Mouse (Mus musculus): ENCODE data around the gene Atrip. TPM values are rescaled to one million over a fixed set of nuclear protein-coding genes. Genes with fewer than 3 reads are reported as not detected.

Gene Atrip
- polyA plus RNA-seq, 1 experiment from 2014 or later: 29.8 TPM

DNA sequence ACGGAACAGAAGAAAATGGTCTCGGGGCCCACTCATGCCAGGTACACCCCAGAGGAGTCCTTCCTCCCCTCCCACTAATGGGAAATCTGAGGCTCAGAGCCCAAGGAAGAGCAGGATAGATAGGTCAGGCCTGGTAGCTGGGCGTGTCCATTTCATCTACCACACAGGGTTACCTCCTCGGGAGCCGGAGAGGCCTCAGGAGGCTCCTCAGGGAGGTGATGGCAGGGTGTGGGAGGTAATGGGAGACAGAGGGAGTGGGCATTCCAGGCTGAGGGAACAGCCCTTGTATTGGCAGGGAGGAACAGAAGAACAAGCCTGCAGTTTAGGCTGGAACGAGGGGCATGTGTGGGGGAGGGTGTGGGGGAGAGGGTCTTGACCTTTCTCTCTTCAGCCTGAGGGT is 22.9 kb upstream of the Atrip start:
- Histone ChIP-seq H3K4me1 (peaks cover 54% of the 10 kb centered on the region), H3K4me2 (replicated peaks) (peak overlapping the region; percentile 88), H3K9me3 (no peaks in the 10 kb centered on the region), H3K27me3 (replicated peaks) (no peaks in the 10 kb centered on the region), H3K4me3 (peak overlapping the region; percentile 72), H3K36me3 (peaks cover 36% of the 10 kb centered on the region), H3K9ac (peak overlapping the region; percentile 93), H3K27ac (peak overlapping the region; percentile 100)
- WGBS: 17% methylated on average over 6 of the region's 6 CpGs
- ATAC-seq (ENCODE audit: low FRiP score, low read depth): no peak

DNA sequence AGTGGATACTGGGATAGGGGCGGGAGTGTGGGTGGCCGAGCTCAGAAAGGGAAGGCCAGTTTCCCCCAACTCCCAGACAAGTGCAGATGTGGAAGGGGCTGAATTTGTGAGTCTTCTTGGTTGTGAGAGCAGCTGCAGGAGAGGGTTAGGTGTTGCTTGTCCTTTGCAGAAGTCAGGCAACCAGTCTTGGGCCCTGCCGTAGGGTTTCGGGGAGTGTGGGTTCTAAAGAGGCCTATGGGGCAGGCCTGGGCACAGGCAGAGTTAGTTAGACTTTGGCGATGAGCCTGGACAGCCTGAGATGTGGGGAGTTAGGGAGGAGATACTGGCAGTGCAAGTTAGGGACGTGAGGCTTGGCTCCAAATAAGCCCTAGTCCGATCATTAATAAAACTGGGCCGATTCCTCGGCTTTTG is 22.3 kb upstream of the Atrip start:
- 11% methylated on average over 9 of the region's 9 CpGs for WGBS
- peak overlapping the region; percentile 93 for H3K9ac ChIP-seq
- ATAC-seq (ENCODE audit: low FRiP score, low read depth): 0 out of 2 replicates have a peak, but pooled peaks have one; percentile 4
- H3K4me1 ChIP-seq: peaks cover 54% of the 10 kb centered on the region
- H3K27me3 ChIP-seq (replicated peaks): no peaks in the 10 kb centered on the region
- peak overlapping the region; percentile 100 for H3K27ac ChIP-seq
- peak overlapping the region; percentile 88 for H3K4me2 ChIP-seq (replicated peaks)
- peak overlapping the region; percentile 72 for H3K4me3 ChIP-seq
- no peaks in the 10 kb centered on the region for H3K9me3 ChIP-seq
- peaks cover 36% of the 10 kb centered on the region for H3K36me3 ChIP-seq

DNA sequence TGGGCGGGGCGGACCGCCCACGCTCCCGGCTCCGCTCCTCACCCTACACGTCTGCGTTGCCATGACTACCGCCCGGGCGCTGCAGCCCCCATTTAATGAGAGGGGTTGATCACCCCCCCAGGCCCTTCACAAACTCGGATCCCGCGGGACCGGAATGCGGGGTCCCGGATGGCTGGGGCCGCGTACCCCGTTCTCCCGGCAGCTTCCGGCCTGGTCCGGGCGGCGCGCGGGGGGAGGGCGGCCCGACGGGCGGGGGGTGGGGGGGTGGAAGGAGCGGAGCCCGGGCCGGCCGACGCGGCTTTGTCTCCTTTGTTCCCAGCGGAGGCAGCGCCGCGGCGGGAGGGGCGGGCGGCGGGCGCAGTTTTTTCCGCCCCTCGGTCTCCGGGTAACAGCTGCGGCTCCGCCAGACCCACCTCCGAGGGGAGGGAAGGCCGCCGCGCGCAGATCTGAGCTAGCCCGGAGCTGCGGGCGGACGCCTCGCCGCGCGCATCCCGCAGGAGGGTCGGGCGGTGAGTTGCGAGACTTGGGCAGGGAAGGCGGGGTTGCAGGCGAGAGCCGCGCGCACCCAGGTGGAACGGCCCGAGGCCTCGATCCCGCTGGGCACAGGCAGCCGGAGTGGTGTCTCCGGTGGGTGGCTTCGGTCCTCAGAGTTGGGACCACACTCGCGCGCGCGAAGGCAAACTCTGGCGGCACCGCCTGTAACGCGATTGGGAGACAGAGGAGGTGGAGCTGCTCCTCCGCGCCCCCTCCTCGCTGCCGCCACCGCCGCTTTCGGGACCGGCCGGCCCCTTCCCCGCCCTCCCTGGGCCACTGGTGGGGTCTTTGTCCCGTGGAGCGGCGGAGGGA is 21.4 kb upstream of the Atrip start, which contains the start of gene Plxnb1:
Plxnb1 (plus strand) TSS at position 253 of the 846 bp plus-strand sequence.
- under 1% methylated on average over 93 of the region's 102 CpGs for WGBS
- H3K4me2 ChIP-seq (replicated peaks): peak within 1 kb of the TSS; percentile 88
- peaks cover 53% of the 10 kb centered on the region for H3K4me1 ChIP-seq
- H3K27ac ChIP-seq: peak within 1 kb of the TSS; percentile 100
- no peaks in the 10 kb centered on the region for H3K9me3 ChIP-seq
- ATAC-seq (ENCODE audit: low FRiP score, low read depth): peak; percentile 71
- peak within 1 kb of the TSS; percentile 93 for H3K9ac ChIP-seq
- peak within 1 kb of the TSS; percentile 72 for H3K4me3 ChIP-seq
- H3K27me3 ChIP-seq (replicated peaks): no peaks in the 10 kb centered on the region
- peaks cover 34% of the 10 kb centered on the region for H3K36me3 ChIP-seq

DNA sequence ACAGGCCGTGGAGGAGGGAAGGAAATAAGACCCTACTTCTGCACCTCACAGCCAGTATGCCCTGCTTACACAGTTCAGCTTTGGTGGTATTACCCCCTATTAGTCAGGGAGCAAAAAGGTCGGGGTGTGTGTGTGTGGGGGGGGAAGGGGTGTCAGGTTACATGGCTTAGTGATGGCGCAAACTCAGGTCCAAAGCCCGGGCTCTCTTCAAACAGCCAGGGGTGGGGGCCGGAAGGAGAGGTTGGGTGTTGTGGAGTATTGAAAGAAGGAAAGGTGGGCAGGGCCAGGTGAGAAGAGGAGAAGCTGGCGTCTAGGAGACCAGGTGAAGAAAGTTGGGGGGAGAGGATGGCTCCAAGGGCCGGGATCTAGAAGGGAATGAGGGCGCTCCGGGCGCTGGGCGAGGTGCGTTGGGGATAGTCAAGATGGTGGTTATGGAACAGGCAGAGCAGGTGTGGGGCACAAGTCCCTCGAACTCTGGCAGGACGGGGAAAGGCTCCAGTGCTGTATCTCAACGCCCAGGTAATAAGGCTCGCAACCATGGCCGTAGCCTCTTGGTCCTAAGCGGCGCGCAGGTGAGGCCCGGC is 20.7 kb upstream of the Atrip start:
- ATAC-seq (ENCODE audit: low FRiP score, low read depth): peak; percentile 8; the same call in 1 of the 2 replicates
- peak overlapping the region; percentile 72 for H3K4me3 ChIP-seq
- peak overlapping the region; percentile 88 for H3K4me2 ChIP-seq (replicated peaks)
- no peaks in the 10 kb centered on the region for H3K27me3 ChIP-seq (replicated peaks)
- under 1% methylated on average over 21 of the region's 21 CpGs for WGBS
- no peaks in the 10 kb centered on the region for H3K9me3 ChIP-seq
- H3K9ac ChIP-seq: peak overlapping the region; percentile 93
- peaks cover 50% of the 10 kb centered on the region for H3K4me1 ChIP-seq
- peak overlapping the region; percentile 100 for H3K27ac ChIP-seq
- peaks cover 32% of the 10 kb centered on the region for H3K36me3 ChIP-seq

- 0 out of 2 replicates have a peak overlapping the region, but pooled peaks have one; percentile 20 for H3K27ac ChIP-seq
- 19% methylated on average over 11 of the region's 11 CpGs for WGBS
- H3K9ac ChIP-seq: peak overlapping the region; percentile 93; the same call in 1 of the 2 replicates
- no peak for ATAC-seq (ENCODE audit: low FRiP score, low read depth)
- no peaks in the 10 kb centered on the region for H3K9me3 ChIP-seq
- H3K27me3 ChIP-seq (replicated peaks): no peaks in the 10 kb centered on the region
- H3K4me1 ChIP-seq: peaks cover 43% of the 10 kb centered on the region
- H3K4me2 ChIP-seq (replicated peaks): peak overlapping the region; percentile 88
- peaks cover 33% of the 10 kb centered on the region for H3K36me3 ChIP-seq
- peak overlapping the region; percentile 72; the same call in 1 of the 2 replicates for H3K4me3 ChIP-seq
Measured at GRCm38 (mm10) chr9:109093786-109094552, 20.0 kb upstream of the Atrip start.

DNA sequence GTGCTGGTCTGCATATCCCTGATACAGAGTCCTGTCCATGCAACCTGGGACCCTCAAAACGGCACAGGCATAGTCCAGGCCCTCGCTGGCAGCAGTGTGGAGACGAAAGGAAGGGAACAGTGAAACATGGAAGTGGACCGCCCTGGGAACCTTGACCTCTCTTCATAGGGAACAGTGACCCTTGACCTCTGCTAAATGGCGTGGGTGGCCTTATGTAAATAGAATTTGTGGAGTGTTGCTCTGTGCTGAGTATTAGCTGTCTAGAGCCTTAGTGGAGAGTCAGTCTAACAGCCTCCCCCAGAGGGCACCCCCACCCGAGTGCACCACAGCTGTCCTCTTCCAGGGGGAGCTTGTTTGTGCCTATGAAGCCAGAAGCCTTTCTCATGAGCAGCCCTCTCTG is 18.9 kb upstream of the Atrip start:
- ATAC-seq (ENCODE audit: low FRiP score, low read depth): no peak
- Histone ChIP-seq H3K27me3 (replicated peaks) (no peaks in the 10 kb centered on the region), H3K9me3 (no peaks in the 10 kb centered on the region), H3K4me2 (replicated peaks) (no peak overlapping the region), H3K4me1 (peaks cover 32% of the 10 kb centered on the region), H3K27ac (no peak overlapping the region), H3K9ac (no peak overlapping the region), H3K4me3 (no peak overlapping the region), H3K36me3 (peaks cover 33% of the 10 kb centered on the region)
- 47% methylated on average over 6 of the region's 6 CpGs for WGBS

DNA sequence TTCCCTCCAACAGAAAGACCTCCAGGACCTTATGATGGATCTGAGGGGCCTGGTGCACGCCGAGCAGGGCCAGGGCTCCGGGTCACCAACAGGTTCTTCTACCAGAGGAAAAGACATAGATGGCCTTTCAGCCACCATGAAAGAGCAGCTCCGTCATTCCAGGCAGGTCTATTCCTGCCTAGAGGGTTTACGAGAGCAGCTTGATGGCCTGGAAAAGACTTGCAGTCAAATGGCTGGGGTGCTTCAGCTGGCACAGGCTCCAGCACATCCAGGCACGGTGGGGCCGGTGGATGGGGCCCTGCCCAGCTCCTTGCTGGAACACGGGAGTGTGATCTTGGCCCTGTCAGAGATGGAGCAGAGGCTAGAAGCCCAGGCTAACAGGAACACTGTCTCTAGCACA is 17.9 kb upstream of the Atrip start:
- ATAC-seq (ENCODE audit: low FRiP score, low read depth): no peak
- H3K4me1 ChIP-seq: peaks cover 22% of the 10 kb centered on the region
- H3K9ac ChIP-seq: no peak overlapping the region

GRCm38 (mm10) chr9:109090446-109090845 is 16.5 kb upstream of the Atrip start:
- Histone ChIP-seq H3K4me2 (replicated peaks) (no peak overlapping the region), H3K9ac (no peak overlapping the region), H3K9me3 (no peaks in the 10 kb centered on the region), H3K27ac (no peak overlapping the region), H3K4me3 (no peak overlapping the region), H3K36me3 (peaks cover 33% of the 10 kb centered on the region), H3K4me1 (peaks cover 16% of the 10 kb centered on the region), H3K27me3 (replicated peaks) (no peaks in the 10 kb centered on the region)
- no peak for ATAC-seq (ENCODE audit: low FRiP score, low read depth)
- 75% methylated on average over 15 of the region's 15 CpGs for WGBS

More for the DNA sequence above, 17.9 kb upstream of the Atrip start:
- Histone ChIP-seq H3K9me3 (no peaks in the 10 kb centered on the region), H3K4me2 (replicated peaks) (no peak overlapping the region), H3K27me3 (replicated peaks) (no peaks in the 10 kb centered on the region), H3K27ac (no peak overlapping the region), H3K4me3 (no peak overlapping the region), H3K36me3 (peaks cover 33% of the 10 kb centered on the region)
- 93% methylated on average over 8 of the region's 8 CpGs for WGBS

- Histone ChIP-seq H3K4me2 (replicated peaks) (no peak overlapping the region), H3K27me3 (replicated peaks) (no peaks in the 10 kb centered on the region), H3K27ac (no peak overlapping the region), H3K9ac (no peak overlapping the region), H3K9me3 (no peaks in the 10 kb centered on the region), H3K4me1 (peaks cover 6% of the 10 kb centered on the region), H3K4me3 (no peak overlapping the region), H3K36me3 (peaks cover 33% of the 10 kb centered on the region)
- ATAC-seq (ENCODE audit: low FRiP score, low read depth): no peak
- 19% methylated on average over 5 of the region's 5 CpGs for WGBS
Measured at GRCm38 (mm10) chr9:109087987-109088386, 14.1 kb upstream of the Atrip start.

DNA sequence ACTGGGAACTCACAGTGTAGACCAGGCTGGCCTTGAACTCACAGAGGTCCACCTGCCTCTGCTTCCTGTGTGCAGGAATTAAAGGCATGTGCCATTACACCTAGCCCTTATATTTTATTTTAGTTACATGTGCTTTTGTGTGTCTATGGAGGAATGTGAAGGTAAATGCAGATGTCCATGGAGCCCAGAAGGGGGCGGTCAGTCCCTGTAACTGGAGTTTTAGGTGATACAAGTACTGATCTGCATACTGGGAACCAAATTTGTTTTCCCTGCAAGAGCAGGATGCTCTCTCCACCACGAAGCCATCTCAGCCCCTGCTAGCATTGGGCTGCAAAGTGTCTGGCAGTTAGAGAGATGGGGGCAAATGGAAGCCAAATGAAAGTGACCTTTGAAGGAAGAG is 11.0 kb upstream of the Atrip start:
- 21% methylated on average over 2 of the region's 2 CpGs for WGBS
- Histone ChIP-seq H3K4me2 (replicated peaks) (no peak overlapping the region), H3K4me1 (peaks cover 26% of the 10 kb centered on the region), H3K36me3 (peaks cover 17% of the 10 kb centered on the region), H3K27me3 (replicated peaks) (no peaks in the 10 kb centered on the region), H3K9ac (no peak overlapping the region), H3K4me3 (no peak overlapping the region), H3K9me3 (no peaks in the 10 kb centered on the region), H3K27ac (no peak overlapping the region)
- no peak for ATAC-seq (ENCODE audit: low FRiP score, low read depth)

DNA sequence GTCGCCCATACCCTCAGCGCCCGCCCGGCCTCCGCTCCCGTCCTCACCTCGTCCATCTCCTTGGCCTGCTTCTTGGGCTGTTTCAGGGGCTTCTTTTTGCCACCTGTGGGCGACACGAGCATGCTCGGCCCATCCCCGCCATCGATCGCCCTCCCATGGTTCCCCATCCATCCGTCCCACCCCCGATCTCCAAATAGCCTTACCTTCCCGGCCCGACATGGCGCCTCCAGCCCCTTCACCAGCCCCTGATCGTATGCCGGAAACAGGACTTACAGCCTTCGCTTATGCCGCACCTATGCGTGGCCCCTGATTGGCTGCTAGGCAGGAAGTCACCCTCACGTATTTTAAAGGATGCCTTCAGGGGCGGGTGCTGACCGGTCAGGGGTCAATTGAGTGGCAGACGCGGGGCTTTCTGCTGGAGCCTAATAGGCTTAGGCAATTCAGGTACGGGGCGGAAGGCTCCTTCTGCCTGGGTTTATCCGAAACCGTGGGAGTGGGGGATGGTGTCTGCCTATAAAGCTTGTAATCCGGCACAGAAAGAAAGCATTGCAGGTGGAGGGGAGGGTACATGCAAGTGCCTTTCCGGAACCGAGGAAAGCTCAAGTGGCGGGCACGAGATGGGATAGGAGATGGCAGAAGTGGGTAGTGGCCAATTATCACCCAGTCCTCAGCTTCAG is 8.3 kb upstream of the Atrip start, which contains the start of the genes Ccdc51 and Tma7:
Ccdc51 (plus strand) TSS at position 370 of the 677 bp plus-strand sequence.
Tma7 (minus strand) TSS at position 464 of the 677 bp plus-strand sequence.
- H3K9ac ChIP-seq: peak within 1 kb of the TSS; percentile 87
- peaks cover 26% of the 10 kb centered on the region for H3K4me1 ChIP-seq
- no peaks in the 10 kb centered on the region for H3K27me3 ChIP-seq (replicated peaks)
- under 1% methylated on average over 37 of the region's 37 CpGs for WGBS
- peak within 1 kb of the TSS; percentile 37; the same call in 1 of the 2 replicates for H3K27ac ChIP-seq
- peak within 1 kb of the TSS; percentile 84 for H3K4me3 ChIP-seq
- peaks cover 22% of the 10 kb centered on the region for H3K36me3 ChIP-seq
- H3K4me2 ChIP-seq (replicated peaks): peak within 1 kb of the TSS; percentile 89
- H3K9me3 ChIP-seq: no peaks in the 10 kb centered on the region
- ATAC-seq (ENCODE audit: low FRiP score, low read depth): peak; percentile 97

Data from neural tube, embryonic 12.5 days (tissue).